Mouse (Mus musculus): ENCODE measurements around the gene Ecpas.

DNA sequence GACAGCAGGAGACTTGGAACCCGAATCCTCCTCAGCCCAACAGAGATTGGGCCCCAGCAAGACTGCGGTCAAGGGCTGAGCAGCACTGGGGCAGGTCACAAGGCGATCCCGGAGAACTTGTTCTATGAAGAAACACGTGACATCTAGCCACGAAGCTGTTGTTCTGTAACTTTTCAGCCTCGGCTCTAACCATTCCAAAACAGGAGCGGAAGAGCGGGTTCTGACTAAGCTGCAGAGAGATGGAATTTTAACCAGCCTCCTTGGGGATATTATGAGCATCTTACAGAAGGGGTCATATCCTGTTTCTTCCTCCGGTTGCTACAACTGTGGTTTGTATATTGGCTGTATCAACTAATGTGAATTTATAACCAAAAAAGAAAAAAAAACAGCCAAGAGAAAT, 163.4 kb downstream of the Ecpas start:
- TF ChIP-seq POLR2A (IDR thresholded peaks at IDR 0.05; ENCODE audit: low read depth, low read length): no peak
- TF ChIP-seq CTCF (IDR thresholded peaks at IDR 0.05; ENCODE audit: extremely low read depth, insufficient read length, insufficient replicate concordance, low read depth, low read length): no peak

Data from small intestine, adult 2 months (tissue).